Comparison of ENCODE assay signal across 18 mouse cellular contexts in genomic region chr11:120204200-120204599, GRCm38 (mm10). TPM values are rescaled to one million over a fixed set of nuclear protein-coding genes. Genes with fewer than 3 reads are reported as not detected.
DNase-seq lines count a peak whose midpoint lies in the region; ATAC-seq and TF ChIP-seq lines count a peak whose summit lies in the region.
"Had no signal": no experiment of that assay in that cellular context is flagged by ENCODE, and none has a peak within 500 bp of the region (broad histone marks: within the 10 kb centered on the region; RNA-seq: fewer than 3 reads in every experiment).

No protein-coding gene starts in this region.

- no peak for TF ChIP-seq EP300 in heart, postnatal 0 days (IDR thresholded peaks at IDR 0.05; ENCODE audit: low read depth)

- no peaks in the 10 kb centered on the region for H3K27me3 ChIP-seq in heart, postnatal 0 days (ENCODE audit: control insufficient read depth, insufficient read depth, low read length)
- H3K27me3 ChIP-seq: embryonic facial prominence, embryonic 12.5 days; forebrain, embryonic 13.5 days; forebrain, embryonic 15.5 days had no signal

- ATAC-seq in heart, postnatal 0 days (ENCODE audit: insufficient read depth, low read depth): no peak
- ATAC-seq: forebrain, embryonic 13.5 days; forebrain, embryonic 15.5 days; forebrain, postnatal 0 days had no signal

- H3K9me3 ChIP-seq in heart, postnatal 0 days (replicated peaks; ENCODE audit: control insufficient read depth, low read length): no peaks in the 10 kb centered on the region
- H3K9me3 ChIP-seq: embryonic facial prominence, embryonic 10.5 days; embryonic facial prominence, embryonic 12.5 days; forebrain, embryonic 13.5 days; forebrain, embryonic 15.5 days had no signal

- TF ChIP-seq CTCF in heart, postnatal 0 days (IDR thresholded peaks at IDR 0.05; ENCODE audit: low read depth): no peak

- no peak overlapping the region for H3K27ac ChIP-seq in heart, postnatal 0 days (ENCODE audit: low read depth)
- H3K27ac ChIP-seq: embryonic facial prominence, embryonic 10.5 days; embryonic facial prominence, embryonic 12.5 days; forebrain, embryonic 13.5 days; forebrain, embryonic 15.5 days had no signal

- peak; percentile 4 for DNase-seq in heart, postnatal 0 days (ENCODE audit: low spot score)
- DNase-seq in heart, adult 11 months: no peak
- DNase-seq in right cerebral cortex, postnatal 10 days (ENCODE audit: low spot score in 2 of 2): peak; percentile 41 to 49
- DNase-seq in right cerebral cortex, postnatal 36 days (ENCODE audit: low spot score in 2 of 2): no peak
- no peak for DNase-seq in testis, postnatal 10 days (ENCODE audit: low spot score)
- DNase-seq: adrenal gland, adult 2 months; adrenal gland, postnatal 10 days; adrenal gland, postnatal 25 days; cerebellum, adult 11-12 months; cerebellum, adult 2 months; cerebellum, adult 9-10 months; cerebellum, postnatal 10 days; cerebellum, postnatal 25 days; forebrain, postnatal 0 days had no signal

- no peak overlapping the region for H3K4me2 ChIP-seq in heart, postnatal 0 days (ENCODE audit: low read depth, low read length)
- H3K4me2 ChIP-seq: embryonic facial prominence, embryonic 12.5 days; forebrain, embryonic 13.5 days; forebrain, embryonic 15.5 days had no signal

- no peaks in the 10 kb centered on the region for H3K36me3 ChIP-seq in heart, postnatal 0 days (replicated peaks; ENCODE audit: control insufficient read depth, insufficient read depth, low read length)
- H3K36me3 ChIP-seq: embryonic facial prominence, embryonic 10.5 days; embryonic facial prominence, embryonic 12.5 days; forebrain, embryonic 15.5 days had no signal

- H3K4me1 ChIP-seq in heart, postnatal 0 days (ENCODE audit: control insufficient read depth, insufficient read depth): peaks cover 17% of the 10 kb centered on the region; the same call in 1 of the 2 replicates
- H3K4me1 ChIP-seq: forebrain, embryonic 13.5 days; forebrain, embryonic 15.5 days had no signal

- WGBS in heart, postnatal 0 days: 69% methylated on average over 5 of the region's 5 CpGs

- no peak overlapping the region for H3K4me3 ChIP-seq in heart, postnatal 0 days (ENCODE audit: low read depth, low read length)
- H3K4me3 ChIP-seq: embryonic facial prominence, embryonic 10.5 days; embryonic facial prominence, embryonic 12.5 days; forebrain, embryonic 13.5 days; forebrain, embryonic 15.5 days had no signal

- no peak overlapping the region for H3K9ac ChIP-seq in heart, postnatal 0 days (replicated peaks; ENCODE audit: low read depth, low read length)
- H3K9ac ChIP-seq: embryonic facial prominence, embryonic 12.5 days; forebrain, embryonic 13.5 days; forebrain, embryonic 15.5 days; forebrain, postnatal 0 days had no signal

RNA-seq across cellular contexts. Expression of gene Bahcc1, which starts 28.5 kb away (rescaled TPM):
- total RNA-seq in heart, postnatal 0 days (2014; rRNA removed; ENCODE audit: low replicate concordance): 12.2 and 13.1 TPM in 2 replicates
- 2.8 and 3.5 TPM in 2 replicates for polyA plus RNA-seq in heart, postnatal 0 days (2015; fragmentation: Nextera tagmentation; extraction: Ambion mirVana)

RNA-seq across cellular contexts. Expression of gene Slc38a10, which starts 53.1 kb away (rescaled TPM):
- 113 and 139 TPM in 2 replicates for total RNA-seq in heart, postnatal 0 days (2014; rRNA removed; ENCODE audit: low replicate concordance)
- polyA plus RNA-seq in heart, postnatal 0 days (2015; fragmentation: Nextera tagmentation; extraction: Ambion mirVana): 56.2 and 65.9 TPM in 2 replicates

Comparison
In these comparisons a context has a peak if more than half of its experiments do, and no peak if none do; other contexts are left out.
1. DNase-seq: peak in heart, postnatal 0 days (single experiment) and right cerebral cortex, postnatal 10 days (2 of 2); none in heart, adult 11 months (single experiment), right cerebral cortex, postnatal 36 days (0 of 2) and testis, postnatal 10 days (single experiment).